Comparison of ENCODE assay signal across 8 mouse cellular contexts in genomic region chr9:41973775-41974657, GRCm38 (mm10).
DNase-seq lines count a peak whose midpoint lies in the region; ATAC-seq and TF ChIP-seq lines count a peak whose summit lies in the region.

No protein-coding gene starts in this region.

- H3K9ac ChIP-seq in forebrain, postnatal 0 days = no peak overlapping the region
- H3K9ac ChIP-seq in lung, embryonic 14.5 days = no peak overlapping the region

- no peak overlapping the region for H3K4me3 ChIP-seq in thymus, adult 2 months (ENCODE audit: control insufficient read depth, insufficient read depth, low read length)
- H3K4me3 ChIP-seq in cerebellum, adult 2 months (replicated peaks; ENCODE audit: insufficient read depth, low read depth, low read length) = no peak overlapping the region
- no peak overlapping the region for H3K4me3 ChIP-seq in forebrain, postnatal 0 days (ENCODE audit: low read depth, low read length)
- H3K4me3 ChIP-seq in lung, embryonic 14.5 days (ENCODE audit: low read depth, low read length) = no peak overlapping the region

- 0 out of 2 replicates have a peak, but pooled peaks have one; percentile 28 for TF ChIP-seq CTCF in thymus, adult 2 months (IDR thresholded peaks at IDR 0.05; ENCODE audit: borderline replicate concordance, control insufficient read depth, extremely low read depth, insufficient read depth, low read length, poor library complexity)
- peak; percentile 68; the same call in 1 of the 2 replicates for TF ChIP-seq CTCF in cerebellum, adult 2 months (IDR thresholded peaks at IDR 0.05; ENCODE audit: borderline replicate concordance, insufficient read depth, low read depth, low read length)
- TF ChIP-seq CTCF in forebrain, postnatal 0 days (IDR thresholded peaks at IDR 0.05; ENCODE audit: low read depth) = peak; percentile 98
- TF ChIP-seq CTCF in lung, embryonic 14.5 days (IDR thresholded peaks at IDR 0.05; ENCODE audit: low read depth) = peak; percentile 77

- no peaks in the 10 kb centered on the region for H3K27me3 ChIP-seq in thymus, adult 2 months (ENCODE audit: control insufficient read depth, insufficient read depth, low read length)
- no peaks in the 10 kb centered on the region for H3K27me3 ChIP-seq in cerebellum, adult 2 months (ENCODE audit: control insufficient read depth, insufficient read depth, low read length)
- no peaks in the 10 kb centered on the region for H3K27me3 ChIP-seq in forebrain, postnatal 0 days (ENCODE audit: insufficient read depth, low read length)
- H3K27me3 ChIP-seq in lung, embryonic 14.5 days (ENCODE audit: insufficient read depth, low read length) = no peaks in the 10 kb centered on the region

- no peaks in the 10 kb centered on the region for H3K4me1 ChIP-seq in thymus, adult 2 months (replicated peaks; ENCODE audit: control insufficient read depth, insufficient read depth, low read length)
- H3K4me1 ChIP-seq in cerebellum, adult 2 months (ENCODE audit: control insufficient read depth, insufficient read depth, low read length) = peaks cover 12% of the 10 kb centered on the region
- peaks cover 2% of the 10 kb centered on the region; the same call in 1 of the 2 replicates for H3K4me1 ChIP-seq in forebrain, postnatal 0 days (ENCODE audit: insufficient read depth)
- H3K4me1 ChIP-seq in lung, embryonic 14.5 days (ENCODE audit: insufficient read depth) = 0 out of 2 replicates have a peak, but pooled peaks cover 3% of the 10 kb centered on the region

- TF ChIP-seq POLR2A in thymus, adult 2 months (IDR thresholded peaks at IDR 0.05; ENCODE audit: control insufficient read depth, extremely low read depth, insufficient read depth, low read length, poor library complexity) = no peak
- no peak for TF ChIP-seq POLR2A in cerebellum, adult 2 months (IDR thresholded peaks at IDR 0.05; ENCODE audit: borderline replicate concordance, insufficient read depth, low read length)

- no peaks in the 10 kb centered on the region for H3K36me3 ChIP-seq in thymus, adult 2 months (ENCODE audit: control insufficient read depth, insufficient read depth, low read length)
- peaks cover 33% of the 10 kb centered on the region for H3K36me3 ChIP-seq in forebrain, postnatal 0 days (ENCODE audit: insufficient read depth)
- peaks cover 12% of the 10 kb centered on the region; the same call in 1 of the 2 replicates for H3K36me3 ChIP-seq in lung, embryonic 14.5 days (ENCODE audit: insufficient read depth)

- H3K4me2 ChIP-seq in forebrain, postnatal 0 days (ENCODE audit: low read depth) = no peak overlapping the region
- no peak overlapping the region for H3K4me2 ChIP-seq in lung, embryonic 14.5 days

- peak; percentile 98 for ATAC-seq in forebrain, postnatal 0 days
- 0 out of 2 replicates have a peak, but pooled peaks have one; percentile 58 for ATAC-seq in lung, embryonic 14.5 days (ENCODE audit: insufficient read depth)

- DNase-seq in thymus, adult 2 months = peak; percentile 29
- DNase-seq in thymus, adult 18-20 months = no peak
- DNase-seq in cerebellum, adult 2 months = peak; percentile 44 to 59
- peak; percentile 91 for DNase-seq in forebrain, postnatal 0 days
- peak; percentile 18 to 68 for DNase-seq in kidney, postnatal 36 days
- peak; percentile 75 for DNase-seq in lung, embryonic 14.5 days
- DNase-seq in right cerebral cortex, adult 2 months (ENCODE audit: low spot score in 2 of 2) = peak; percentile 89 to 90
- DNase-seq in spleen, adult 18-20 months = no peak

- no peaks in the 10 kb centered on the region for H3K9me3 ChIP-seq in forebrain, postnatal 0 days (ENCODE audit: low read length)
- no peaks in the 10 kb centered on the region for H3K9me3 ChIP-seq in lung, embryonic 14.5 days (ENCODE audit: low read depth, low read length)

- H3K27ac ChIP-seq in thymus, adult 2 months (ENCODE audit: control insufficient read depth, insufficient read depth, low read length) = no peak overlapping the region
- no peak overlapping the region for H3K27ac ChIP-seq in cerebellum, adult 2 months (ENCODE audit: insufficient read depth, low read length)
- H3K27ac ChIP-seq in forebrain, postnatal 0 days (ENCODE audit: low read depth, low read length) = 0 out of 2 replicates have a peak overlapping the region, but pooled peaks have one; percentile 9
- no peak overlapping the region for H3K27ac ChIP-seq in lung, embryonic 14.5 days (ENCODE audit: low read depth)

- 88% methylated on average over 25 of the region's 25 CpGs for WGBS in thymus, adult 2 months
- 67% methylated on average over 25 of the region's 25 CpGs for WGBS in cerebellum, adult 2 months
- WGBS in forebrain, postnatal 0 days = 67% methylated on average over 25 of the region's 25 CpGs
- WGBS in lung, embryonic 14.5 days = 70% methylated on average over 25 of the region's 25 CpGs

Comparison
In these comparisons a context has a peak if more than half of its experiments do, and no peak if none do; other contexts are left out.
1. DNase-seq: peak in thymus, adult 2 months (single experiment), cerebellum, adult 2 months (2 of 2), forebrain, postnatal 0 days (single experiment), kidney, postnatal 36 days (2 of 2), lung, embryonic 14.5 days (single experiment) and right cerebral cortex, adult 2 months (2 of 2); none in thymus, adult 18-20 months (0 of 2) and spleen, adult 18-20 months (0 of 2).
2. CTCF ChIP-seq: peak in every context shown above with its lines; median percentile 98 in forebrain, postnatal 0 days; 77 in lung, embryonic 14.5 days; 68 in cerebellum, adult 2 months; 28 in thymus, adult 2 months.